Mouse (Mus musculus): ENCODE results near the gene 1810043G02Rik. TPM values are rescaled to one million over a fixed set of nuclear protein-coding genes. Genes with fewer than 3 reads are reported as not detected.
"Not testable (repeated sequence)": the region's sequence is repeated elsewhere in the genome, so short reads cannot be mapped to it uniquely, and the experiment has no call there.

The 1810043G02Rik gene
- polyA plus RNA-seq, 1 experiment from 2014 or later = 34.2 TPM

- 84% methylated on average over 2 of the region's 2 CpGs for WGBS
- H3K4me1 ChIP-seq (ENCODE audit: insufficient read depth, low read length) = peaks cover 18% of the 10 kb centered on the region
- H3K36me3 ChIP-seq (ENCODE audit: insufficient read depth, low read length) = peaks cover 56% of the 10 kb centered on the region
- H3K4me3 ChIP-seq (ENCODE audit: low read length) = no peak overlapping the region
- no peaks in the 10 kb centered on the region for H3K27me3 ChIP-seq (ENCODE audit: insufficient read depth, low read length)
- ATAC-seq (ENCODE audit: low FRiP score, low TSS enrichment) = no peak
- no peak overlapping the region for H3K9ac ChIP-seq (replicated peaks; ENCODE audit: low read length)
- no peak overlapping the region for H3K4me2 ChIP-seq (replicated peaks; ENCODE audit: low read depth, low read length)
- no peak overlapping the region for H3K27ac ChIP-seq (ENCODE audit: low read length)
- no peaks in the 10 kb centered on the region for H3K9me3 ChIP-seq (ENCODE audit: low read length)
These were observed 24.0 kb downstream of the 1810043G02Rik start for GRCm38 (mm10) chr10:78002316-78002715.

- H3K4me1 ChIP-seq (ENCODE audit: insufficient read depth, low read length) = peaks cover 35% of the 10 kb centered on the region
- no peak for ATAC-seq (ENCODE audit: low FRiP score, low TSS enrichment)
- WGBS = 92% methylated on average over 3 of the region's 3 CpGs
- no peak overlapping the region for H3K4me3 ChIP-seq (ENCODE audit: low read length)
- H3K9me3 ChIP-seq (ENCODE audit: low read length) = no peaks in the 10 kb centered on the region
- no peaks in the 10 kb centered on the region for H3K27me3 ChIP-seq (ENCODE audit: insufficient read depth, low read length)
- H3K27ac ChIP-seq (ENCODE audit: low read length) = no peak overlapping the region
- no peak overlapping the region for H3K9ac ChIP-seq (replicated peaks; ENCODE audit: low read length)
- H3K4me2 ChIP-seq (replicated peaks; ENCODE audit: low read depth, low read length) = no peak overlapping the region
- peaks cover 35% of the 10 kb centered on the region for H3K36me3 ChIP-seq (ENCODE audit: insufficient read depth, low read length)
These were observed 26.3 kb downstream of the 1810043G02Rik start for GRCm38 (mm10) chr10:78004479-78005100.

GRCm38 (mm10) chr10:78005791-78006438 lies 27.6 kb downstream of the 1810043G02Rik start:
- H3K27ac ChIP-seq (ENCODE audit: low read length) = no peak overlapping the region
- ATAC-seq (ENCODE audit: low FRiP score, low TSS enrichment) = no peak
- 67% methylated on average over 4 of the region's 4 CpGs for WGBS
- no peaks in the 10 kb centered on the region for H3K27me3 ChIP-seq (ENCODE audit: insufficient read depth, low read length)
- no peaks in the 10 kb centered on the region for H3K9me3 ChIP-seq (ENCODE audit: low read length)
- peaks cover 37% of the 10 kb centered on the region for H3K4me1 ChIP-seq (ENCODE audit: insufficient read depth, low read length)
- H3K4me2 ChIP-seq (replicated peaks; ENCODE audit: low read depth, low read length) = 0 out of 2 replicates have a peak overlapping the region, but pooled peaks have one; percentile 10
- peaks cover 22% of the 10 kb centered on the region for H3K36me3 ChIP-seq (ENCODE audit: insufficient read depth, low read length)
- H3K4me3 ChIP-seq (ENCODE audit: low read length) = no peak overlapping the region
- H3K9ac ChIP-seq (replicated peaks; ENCODE audit: low read length) = 0 out of 2 replicates have a peak overlapping the region, but pooled peaks have one; percentile 8

GRCm38 (mm10) chr10:78007203-78007602 lies 28.9 kb downstream of the 1810043G02Rik start:
- peak overlapping the region; percentile 64; the same call in 1 of the 2 replicates for H3K4me2 ChIP-seq (replicated peaks; ENCODE audit: low read depth, low read length)
- H3K27me3 ChIP-seq (ENCODE audit: insufficient read depth, low read length) = no peaks in the 10 kb centered on the region
- H3K4me3 ChIP-seq (ENCODE audit: low read length) = no peak overlapping the region
- H3K9me3 ChIP-seq (ENCODE audit: low read length) = no peaks in the 10 kb centered on the region
- peaks cover 37% of the 10 kb centered on the region for H3K4me1 ChIP-seq (ENCODE audit: insufficient read depth, low read length)
- no peak for ATAC-seq (ENCODE audit: low FRiP score, low TSS enrichment)
- H3K36me3 ChIP-seq (ENCODE audit: insufficient read depth, low read length) = peaks cover 10% of the 10 kb centered on the region; the same call in 1 of the 2 replicates
- no peak overlapping the region for H3K27ac ChIP-seq (ENCODE audit: low read length)
- no peak overlapping the region; the same call in 1 of the 2 replicates for H3K9ac ChIP-seq (replicated peaks; ENCODE audit: low read length)
- WGBS = 18% methylated on average over 7 of the region's 7 CpGs

GRCm38 (mm10) chr10:78008169-78008568 lies 29.8 kb downstream of the 1810043G02Rik start:
- Histone ChIP-seq H3K36me3 (ENCODE audit: insufficient read depth, low read length) (peaks cover 4% of the 10 kb centered on the region; the same call in 1 of the 2 replicates), H3K9ac (replicated peaks; ENCODE audit: low read length) (peak overlapping the region; percentile 81), H3K27ac (ENCODE audit: low read length) (no peak overlapping the region), H3K4me2 (replicated peaks; ENCODE audit: low read depth, low read length) (peak overlapping the region; percentile 64), H3K4me1 (ENCODE audit: insufficient read depth, low read length) (peaks cover 37% of the 10 kb centered on the region), H3K27me3 (ENCODE audit: insufficient read depth, low read length) (no peaks in the 10 kb centered on the region), H3K9me3 (ENCODE audit: low read length) (no peaks in the 10 kb centered on the region), H3K4me3 (ENCODE audit: low read length) (peak overlapping the region; percentile 72)
- 66% methylated on average over 3 of the region's 3 CpGs for WGBS
- no peak for ATAC-seq (ENCODE audit: low FRiP score, low TSS enrichment)

GRCm38 (mm10) chr10:78009184-78009944 lies 31.0 kb downstream of the 1810043G02Rik start:
- peak overlapping the region; percentile 81 for H3K9ac ChIP-seq (replicated peaks; ENCODE audit: low read length)
- WGBS = under 1% methylated on average over 59 of the region's 59 CpGs
- H3K27ac ChIP-seq (ENCODE audit: low read length) = peak overlapping the region; percentile 98
- peaks cover 37% of the 10 kb centered on the region for H3K4me1 ChIP-seq (ENCODE audit: insufficient read depth, low read length)
- H3K27me3 ChIP-seq (ENCODE audit: insufficient read depth, low read length) = no peaks in the 10 kb centered on the region
- peak overlapping the region; percentile 64 for H3K4me2 ChIP-seq (replicated peaks; ENCODE audit: low read depth, low read length)
- ATAC-seq (ENCODE audit: low FRiP score, low TSS enrichment) = peak; percentile 96
- H3K9me3 ChIP-seq (ENCODE audit: low read length) = no peaks in the 10 kb centered on the region
- H3K36me3 ChIP-seq (ENCODE audit: insufficient read depth, low read length) = peaks cover 4% of the 10 kb centered on the region; the same call in 1 of the 2 replicates
- peak overlapping the region; percentile 72 for H3K4me3 ChIP-seq (ENCODE audit: low read length)

- H3K4me3 ChIP-seq (ENCODE audit: low read length) = peak within 1 kb of the TSS; percentile 72
- WGBS = under 1% methylated on average over 9 of the region's 9 CpGs
- ATAC-seq (ENCODE audit: low FRiP score, low TSS enrichment) = no peak
- peak within 1 kb of the TSS; percentile 98 for H3K27ac ChIP-seq (ENCODE audit: low read length)
- H3K4me1 ChIP-seq (ENCODE audit: insufficient read depth, low read length) = peaks cover 37% of the 10 kb centered on the region
- H3K36me3 ChIP-seq (ENCODE audit: insufficient read depth, low read length) = no peaks in the 10 kb centered on the region
- H3K9me3 ChIP-seq (ENCODE audit: low read length) = no peaks in the 10 kb centered on the region
- peak within 1 kb of the TSS; percentile 81 for H3K9ac ChIP-seq (replicated peaks; ENCODE audit: low read length)
- no peaks in the 10 kb centered on the region for H3K27me3 ChIP-seq (ENCODE audit: insufficient read depth, low read length)
- peak within 1 kb of the TSS; percentile 64 for H3K4me2 ChIP-seq (replicated peaks; ENCODE audit: low read depth, low read length)
These were observed 31.6 kb downstream of the 1810043G02Rik start, which contains the start of gene Pfkl for GRCm38 (mm10) chr10:78009945-78010293. Gene Pfkl (minus strand): TSS chr10:78010083.

GRCm38 (mm10) chr10:78010335-78010734 lies 32.0 kb downstream of the 1810043G02Rik start:
- 17% methylated on average over 10 of the region's 10 CpGs for WGBS
- Histone ChIP-seq H3K4me3 (ENCODE audit: low read length) (0 out of 2 replicates have a peak overlapping the region, but pooled peaks have one; percentile 10), H3K27ac (ENCODE audit: low read length) (no peak overlapping the region), H3K27me3 (ENCODE audit: insufficient read depth, low read length) (no peaks in the 10 kb centered on the region), H3K9ac (replicated peaks; ENCODE audit: low read length) (peak overlapping the region; percentile 3; the same call in 1 of the 2 replicates), H3K9me3 (ENCODE audit: low read length) (no peaks in the 10 kb centered on the region), H3K4me1 (ENCODE audit: insufficient read depth, low read length) (peaks cover 37% of the 10 kb centered on the region), H3K36me3 (ENCODE audit: insufficient read depth, low read length) (no peaks in the 10 kb centered on the region), H3K4me2 (replicated peaks; ENCODE audit: low read depth, low read length) (peak overlapping the region; percentile 64)
- no peak for ATAC-seq (ENCODE audit: low FRiP score, low TSS enrichment)

- not testable (repeated sequence) for H3K4me2 ChIP-seq (replicated peaks; ENCODE audit: low read depth, low read length); H3K36me3 ChIP-seq (ENCODE audit: insufficient read depth, low read length); H3K4me3 ChIP-seq (ENCODE audit: low read length); ATAC-seq (ENCODE audit: low FRiP score, low TSS enrichment); H3K27ac ChIP-seq (ENCODE audit: low read length); H3K9me3 ChIP-seq (ENCODE audit: low read length); H3K27me3 ChIP-seq (ENCODE audit: insufficient read depth, low read length); H3K9ac ChIP-seq (replicated peaks; ENCODE audit: low read length)
- peaks cover 31% of the 10 kb centered on the region for H3K4me1 ChIP-seq (ENCODE audit: insufficient read depth, low read length)
- 90% methylated on average over 5 of the region's 5 CpGs for WGBS
These were observed 32.8 kb downstream of the 1810043G02Rik start for GRCm38 (mm10) chr10:78011116-78011515.

Measured in kidney, embryonic 16.5 days (tissue).